Mouse (Mus musculus) MEL (cell line): ENCODE measurements around the gene Klre1.

Experiments
- CHD2 ChIP-seq: IDR thresholded peaks from 2 replicates; pipeline ENCODE4 v1.6.1; 2011; ENCODE audit warnings: low read length, improper control_type of control experiment
- CTCF ChIP-seq, 3 experiments: IDR thresholded peaks in 2 of 3; conservative IDR thresholded peaks in 1 of 3; 2 replicates each; pipeline ENCODE4 v1.5.1; 2011 to 2012; ENCODE audit warnings: low read length in 3 of 3, low read depth in 2 of 3, mild to moderate bottlenecking in 2 of 3, improper control_type of control experiment in 1 of 3, inconsistent platforms in 1 of 3, mixed read lengths in 1 of 3, moderate library complexity in 1 of 3; ENCODE audit not compliant: control insufficient read depth in 1 of 3, insufficient read depth in 1 of 3, poor library complexity in 1 of 3, severe bottlenecking in 1 of 3
- NRF1 ChIP-seq: IDR thresholded peaks from 2 replicates; pipeline ENCODE4 v1.6.1; 2014; ENCODE audit warnings: low read depth, mild to moderate bottlenecking, inconsistent platforms, low read length, improper control_type of control experiment, moderate library complexity; ENCODE audit not compliant: poor library complexity, insufficient read depth, severe bottlenecking
- POLR2A ChIP-seq, 2 experiments: IDR thresholded peaks; 2 replicates each; pipeline ENCODE4 v1.6.1; 2011 to 2012; ENCODE audit warnings: low read length in 2 of 2, mild to moderate bottlenecking in 2 of 2, control low read depth in 1 of 2, improper control_type of control experiment in 1 of 2, low read depth in 1 of 2, moderate library complexity in 1 of 2; ENCODE audit not compliant: control insufficient read depth in 1 of 2, insufficient read depth in 1 of 2, poor library complexity in 1 of 2
- TBP ChIP-seq: IDR thresholded peaks from 2 replicates; pipeline ENCODE4 v1.8.0; 2011; ENCODE audit warnings: low read depth, low read length, improper control_type of control experiment

DNA sequence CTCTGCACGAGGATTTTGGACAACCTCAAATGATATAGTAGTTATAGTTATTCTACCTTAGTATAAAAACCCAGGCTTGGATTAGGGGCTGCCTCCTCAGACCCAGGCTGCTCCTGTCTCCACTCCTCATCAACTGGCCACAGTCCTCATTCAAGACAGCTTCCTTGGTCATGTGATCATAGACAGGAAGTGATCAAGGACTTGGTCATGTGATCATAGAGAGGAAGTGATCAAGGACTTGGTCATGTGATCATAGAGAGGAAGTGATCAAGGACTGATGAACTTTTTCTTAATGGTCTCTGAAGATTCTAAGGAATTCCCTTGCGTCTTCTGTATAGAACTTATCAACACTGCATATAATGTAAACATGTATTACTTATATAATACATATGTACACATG, 30.4 kb upstream of the Klre1 start:
- TF ChIP-seq CTCF (IDR thresholded peaks at IDR 0.05 in 2 of 3, conservative IDR thresholded peaks at IDR 0.05 in 1 of 3; ENCODE audit: control insufficient read depth in 1 of 3, insufficient read depth in 1 of 3, low read depth in 2 of 3, low read length in 3 of 3, poor library complexity in 1 of 3, severe bottlenecking in 1 of 3) = no peak
- no peak for TF ChIP-seq CHD2
- no peak for TF ChIP-seq POLR2A (IDR thresholded peaks at IDR 0.05; ENCODE audit: control insufficient read depth in 1 of 2, insufficient read depth in 1 of 2, low read depth in 1 of 2, low read length in 2 of 2, poor library complexity in 1 of 2)
- no peak for TF ChIP-seq NRF1
- no peak for TF ChIP-seq TBP
